Mouse (Mus musculus) thymus, adult 18-20 months (tissue): ENCODE results near the gene Zfp112.
"Not testable (repeated sequence)": the region's sequence is repeated elsewhere in the genome, so short reads cannot be mapped to it uniquely, and the experiment has no call there.

ENCODE experiments used
- DNase-seq, 2 experiments: peaks; one replicate each; pipeline ENCODE4 v3.0.0; 2022; ENCODE audit warnings: mixed read lengths in 2 of 2

Zfp112 gene

DNA sequence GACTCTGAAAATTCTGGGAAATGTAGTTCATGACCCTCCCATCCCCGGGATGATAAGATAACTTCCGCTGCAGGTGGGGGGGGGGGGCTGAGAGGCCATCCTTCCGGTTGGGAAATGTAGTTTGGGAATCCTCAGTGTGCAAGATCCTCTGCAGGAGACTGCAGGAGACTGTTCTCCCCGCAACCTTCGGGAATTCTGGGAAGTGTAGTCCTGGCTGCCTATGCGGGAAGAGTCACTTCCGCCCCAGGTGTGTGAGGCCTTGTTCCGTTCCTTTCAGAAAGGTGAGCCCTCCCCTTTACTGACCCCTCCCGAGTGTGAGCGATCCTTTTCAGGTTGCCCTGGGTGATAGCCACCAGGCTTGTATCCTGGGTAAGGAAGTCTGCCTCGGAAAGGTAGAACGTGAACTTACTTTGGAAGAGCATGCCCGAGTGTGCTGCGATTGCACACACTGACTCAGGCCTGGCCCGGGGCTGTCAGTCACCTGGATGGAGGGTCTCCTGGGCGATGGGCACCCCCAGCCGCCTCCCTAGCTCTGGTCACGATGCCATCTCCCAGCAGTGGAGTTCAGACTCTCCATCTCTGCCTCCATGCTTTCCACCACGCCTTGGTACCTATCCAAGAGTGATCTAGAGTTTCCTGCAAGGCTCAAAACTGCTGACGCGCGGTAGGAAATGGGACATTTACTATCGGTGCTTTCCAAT lies at the start of gene Zfp112:
Zfp112 (plus strand) TSS at position 159 of the 701 bp plus-strand sequence.
- DNase-seq: no peak

DNA sequence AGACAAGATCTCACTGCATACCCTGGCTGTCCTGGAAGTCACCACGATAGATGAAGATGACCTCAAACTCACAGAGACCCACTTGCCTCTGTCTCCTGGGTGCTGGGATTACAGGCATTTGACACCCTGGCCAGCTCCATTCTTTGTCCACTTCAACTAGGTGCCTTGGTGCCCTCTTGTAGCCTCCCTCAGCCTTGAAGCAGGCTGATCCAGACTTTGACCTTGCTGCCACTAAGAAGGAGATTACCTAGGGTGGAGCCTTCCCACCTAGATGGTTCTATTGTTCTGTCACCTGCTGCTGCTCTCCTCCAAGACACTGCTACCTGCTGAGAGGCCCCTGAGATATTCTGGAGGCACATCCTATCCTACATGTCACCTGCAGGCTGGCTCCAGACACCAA lies 37.7 kb upstream of the Zfp112 start:
- not testable (repeated sequence) for DNase-seq

DNA sequence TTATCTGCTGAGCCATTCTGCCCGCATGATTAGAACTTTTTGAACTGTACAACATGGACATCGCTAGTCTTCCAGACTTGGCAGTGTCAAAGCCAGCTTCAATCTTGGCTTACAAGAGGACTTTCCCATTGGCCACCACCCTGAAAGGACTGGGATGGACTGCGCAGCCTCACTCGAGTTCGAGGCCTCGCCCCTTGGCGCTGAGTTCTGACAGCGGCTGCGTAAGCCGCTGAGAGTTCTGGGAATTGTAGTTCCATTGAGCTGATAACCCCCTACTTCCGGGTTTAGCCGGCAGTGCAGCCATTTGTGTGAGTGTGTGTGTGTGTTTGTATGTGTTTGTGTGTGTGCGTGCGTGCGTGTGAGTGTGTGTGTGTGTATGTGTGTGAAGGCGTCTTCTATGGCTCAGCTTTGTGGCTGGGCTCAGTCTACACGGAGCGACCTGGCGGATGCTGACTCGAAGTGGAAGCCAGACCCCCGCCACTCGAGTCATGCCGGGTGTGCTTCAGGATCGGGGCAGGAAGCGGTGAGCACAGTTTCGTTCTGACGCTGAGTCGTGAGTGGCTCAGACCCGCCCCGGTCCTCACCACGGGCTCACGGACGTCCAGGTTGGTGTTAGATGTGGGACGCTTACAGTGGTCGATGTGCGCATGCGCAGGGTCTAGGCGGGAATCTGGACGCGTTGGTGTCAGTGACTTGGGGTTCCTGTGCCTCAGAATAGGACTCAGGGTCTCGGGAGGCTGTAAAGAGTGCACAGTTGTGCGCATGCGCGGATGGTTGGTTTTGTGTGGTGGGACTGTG lies 30.3 kb upstream of the Zfp112 start, which contains the start of gene Zfp180:
Zfp180 (plus strand) TSS at position 291 of the 798 bp plus-strand sequence.
- DNase-seq: peak; percentile 85 to 93

DNA sequence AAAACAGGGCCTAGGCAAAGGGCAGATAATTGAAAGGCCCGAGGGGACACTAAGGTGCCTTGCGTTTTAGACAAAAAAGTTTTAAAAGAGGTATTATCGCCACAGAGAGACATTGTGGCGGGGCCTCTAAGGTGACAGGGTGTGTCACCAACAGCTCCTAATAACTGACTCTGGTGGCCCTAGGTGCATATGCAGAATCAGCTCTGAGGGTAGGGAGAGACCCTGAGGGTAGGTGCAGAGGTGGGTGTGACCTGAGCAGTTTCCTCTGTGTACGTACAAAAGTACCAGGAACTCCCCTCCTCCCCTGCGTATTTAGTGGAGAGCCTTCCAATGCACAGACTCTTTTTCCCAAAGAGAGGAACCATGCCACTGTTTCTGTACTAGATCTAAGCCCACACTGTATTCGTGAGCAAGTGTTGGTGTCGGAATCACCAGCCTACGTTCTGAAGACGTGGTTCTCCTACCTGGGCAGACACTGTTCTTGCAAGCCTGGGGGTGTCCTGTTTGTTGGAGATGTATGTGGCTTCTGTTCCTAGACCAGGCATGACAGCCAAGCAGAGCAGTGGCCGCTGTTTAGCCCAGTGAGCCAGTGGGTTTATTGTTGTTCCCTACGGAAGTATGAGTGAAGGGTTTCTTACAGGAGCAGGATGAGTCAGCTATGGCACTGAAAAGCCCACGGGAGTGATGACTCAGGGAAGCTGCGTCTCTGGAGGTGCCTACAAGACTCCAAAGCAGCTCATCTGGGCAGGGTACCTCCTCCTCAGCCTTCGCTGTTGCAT lies 29.5 kb upstream of the Zfp112 start:
- peak in 1 of 2 experiments; percentile 28 for DNase-seq

DNA sequence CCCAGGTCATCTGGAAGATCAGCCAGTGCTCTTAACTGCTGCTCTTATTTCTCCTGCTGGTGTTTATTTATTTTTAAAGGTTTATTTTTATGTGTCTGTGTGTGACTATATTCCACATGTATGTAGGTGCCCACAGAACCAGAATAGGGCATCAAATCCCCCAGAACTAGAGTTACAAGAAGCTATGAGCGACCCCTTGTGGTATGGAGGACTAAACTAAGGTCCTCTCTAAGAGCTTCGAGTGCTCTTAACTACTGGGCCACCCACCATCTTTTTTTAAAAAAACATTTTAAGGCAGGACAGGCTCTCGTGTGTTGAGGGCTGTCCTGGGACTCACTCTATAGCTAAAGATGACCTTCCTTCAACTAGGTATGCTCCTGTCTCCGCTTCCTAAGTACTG lies 25.2 kb upstream of the Zfp112 start:
- DNase-seq: no peak

DNA sequence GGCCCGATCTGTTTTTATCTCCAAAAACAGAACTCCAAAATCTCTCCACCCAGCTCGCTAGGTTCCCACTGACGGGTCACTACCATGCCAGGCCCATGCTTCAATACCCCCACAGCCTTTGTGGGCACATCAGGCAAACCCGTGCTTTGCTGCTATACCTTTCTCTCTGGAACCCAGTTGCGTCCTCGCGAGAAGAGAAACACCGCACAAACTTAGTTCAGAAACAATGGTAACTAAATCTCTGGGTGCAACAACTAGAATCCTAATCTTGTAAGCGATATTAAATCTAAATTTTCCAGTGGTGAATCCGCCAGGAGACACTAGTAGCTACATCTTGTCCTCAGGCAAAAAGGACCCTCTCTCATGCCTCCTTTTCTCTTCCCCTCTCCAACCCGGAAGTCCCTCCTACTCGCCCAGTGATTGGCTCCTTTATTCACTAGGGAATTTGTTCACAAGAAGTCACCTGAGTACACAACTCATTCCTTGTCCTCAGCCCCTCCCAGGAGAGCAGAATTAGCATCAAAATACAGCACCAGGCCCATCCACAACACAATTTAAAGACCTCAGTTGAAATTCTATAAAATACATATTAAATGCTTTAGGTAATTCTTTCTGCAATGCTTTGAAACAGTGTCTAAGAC lies 24.5 kb upstream of the Zfp112 start:
- DNase-seq: no peak

DNA sequence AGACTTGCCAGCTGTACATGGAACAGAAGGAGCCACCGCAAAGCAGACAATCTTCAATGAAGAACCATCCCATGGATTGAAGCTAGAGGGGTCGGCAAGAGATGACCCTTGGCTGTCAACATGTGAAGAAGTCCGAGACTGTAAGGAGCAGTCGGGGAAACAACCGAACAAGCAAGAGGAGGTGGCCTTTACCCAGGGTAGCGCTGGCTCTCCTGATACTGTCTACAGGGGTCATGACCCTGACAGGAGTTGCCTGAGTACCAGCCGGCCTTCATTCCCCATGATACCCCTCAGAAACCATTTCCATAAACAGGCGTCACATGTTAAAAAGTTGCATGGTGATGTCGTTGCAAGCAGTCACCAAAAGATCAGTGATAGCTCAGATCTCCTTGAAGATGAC lies 7.7 kb upstream of the Zfp112 start:
- DNase-seq: no peak

DNA sequence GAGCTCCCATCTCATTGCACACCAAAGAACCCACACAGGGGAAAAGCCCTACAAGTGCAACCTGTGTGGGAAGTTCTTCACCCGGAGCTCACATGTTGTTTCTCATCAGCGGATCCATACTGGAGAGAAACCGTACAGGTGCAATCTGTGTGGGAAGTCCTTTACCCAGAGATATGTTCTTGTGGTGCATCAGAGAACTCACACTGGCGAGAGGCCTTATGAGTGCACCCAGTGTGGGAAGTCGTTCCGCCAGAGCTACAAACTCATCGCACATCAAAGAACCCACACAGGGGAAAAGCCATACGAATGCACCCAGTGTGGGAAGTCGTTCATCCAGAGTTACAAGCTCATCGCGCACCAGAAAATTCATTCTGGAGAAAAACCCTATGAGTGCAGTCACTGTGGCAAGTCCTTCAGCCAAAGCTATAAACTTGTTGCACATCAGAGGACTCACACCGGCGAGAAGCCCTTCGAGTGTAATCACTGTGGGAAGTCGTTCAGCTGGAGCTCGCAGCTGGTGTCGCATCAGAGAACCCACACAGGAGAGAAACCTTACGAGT lies 6.9 kb upstream of the Zfp112 start:
- DNase-seq: no peak

DNA sequence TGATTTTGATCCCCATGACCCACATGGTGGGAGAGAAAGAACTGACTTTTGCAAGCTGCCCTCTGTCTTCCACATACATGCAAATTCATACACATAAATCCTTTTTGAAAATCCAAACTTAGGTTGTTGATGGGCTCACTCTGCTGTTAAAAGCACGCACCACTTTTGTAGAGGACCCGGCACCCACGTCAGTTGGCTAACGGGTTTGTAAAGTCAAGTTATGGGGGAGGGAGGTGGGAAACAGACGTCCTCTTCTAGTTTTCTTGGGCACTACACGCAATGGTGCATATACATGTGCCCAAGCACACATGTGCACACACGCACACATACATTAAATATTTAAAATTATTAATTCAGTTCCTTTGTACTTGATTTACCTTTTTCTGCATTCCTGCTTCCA lies 1.3 kb upstream of the Zfp112 start:
- no peak for DNase-seq

DNA sequence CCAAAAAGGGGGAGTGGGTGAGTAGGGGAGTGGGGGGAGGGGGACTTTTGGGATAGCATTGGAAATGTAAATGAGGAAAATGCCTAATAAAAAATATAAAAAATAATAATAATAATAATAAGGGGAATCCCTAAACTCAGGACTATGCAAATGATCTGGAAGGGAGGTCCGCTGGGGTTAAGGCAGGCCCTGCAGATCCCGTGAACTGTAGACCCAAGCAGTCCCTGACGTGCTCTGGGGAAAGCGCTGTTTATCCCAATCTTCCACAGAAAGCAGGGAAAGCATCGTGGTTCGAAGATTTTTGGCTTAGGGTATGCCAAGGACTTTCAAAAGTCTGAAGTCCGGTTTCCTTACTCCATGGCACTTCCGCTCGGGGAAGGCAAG lies 350 bp upstream of the Zfp112 start:
- no peak for DNase-seq

DNA sequence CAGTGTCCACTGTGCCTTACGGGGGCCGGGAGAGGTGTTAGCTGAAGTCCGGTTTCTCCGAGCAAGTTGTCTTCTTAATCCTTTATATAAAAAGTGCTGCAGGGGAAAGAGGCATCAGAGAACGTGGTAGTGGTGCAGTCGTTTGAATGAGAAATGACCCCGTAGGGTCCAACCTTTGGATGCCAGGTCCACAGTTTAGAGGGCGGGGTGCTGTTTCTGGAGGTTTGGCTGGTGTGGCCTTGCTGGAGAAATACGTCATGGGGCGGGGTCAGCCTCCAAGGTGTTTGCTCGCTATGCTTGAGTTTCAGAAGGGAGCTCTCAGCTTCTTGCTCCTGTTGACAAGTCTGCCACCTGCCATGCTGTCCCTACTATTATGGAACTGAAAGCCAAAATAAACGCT lies 887 bp downstream of the Zfp112 start:
- DNase-seq: no peak

DNA sequence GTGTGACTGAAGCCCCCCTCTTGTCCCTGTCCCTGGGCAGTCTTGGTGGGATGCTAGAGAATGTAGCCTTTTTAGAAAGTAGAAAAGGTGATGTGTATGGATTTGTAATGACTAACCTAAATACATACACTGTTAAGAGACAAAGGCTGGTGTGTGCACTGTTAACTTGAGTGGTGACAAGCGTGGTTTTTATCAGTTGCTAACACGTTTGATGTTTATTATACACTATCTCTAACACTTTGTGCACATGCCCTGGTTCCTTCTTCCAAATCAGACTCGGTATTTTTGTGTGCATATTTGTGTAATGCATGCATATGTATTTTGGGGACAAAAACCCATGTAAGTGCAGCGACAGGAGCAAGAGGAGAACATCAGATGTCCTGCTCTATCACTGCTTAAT lies 4.5 kb downstream of the Zfp112 start:
- DNase-seq: no peak

DNA sequence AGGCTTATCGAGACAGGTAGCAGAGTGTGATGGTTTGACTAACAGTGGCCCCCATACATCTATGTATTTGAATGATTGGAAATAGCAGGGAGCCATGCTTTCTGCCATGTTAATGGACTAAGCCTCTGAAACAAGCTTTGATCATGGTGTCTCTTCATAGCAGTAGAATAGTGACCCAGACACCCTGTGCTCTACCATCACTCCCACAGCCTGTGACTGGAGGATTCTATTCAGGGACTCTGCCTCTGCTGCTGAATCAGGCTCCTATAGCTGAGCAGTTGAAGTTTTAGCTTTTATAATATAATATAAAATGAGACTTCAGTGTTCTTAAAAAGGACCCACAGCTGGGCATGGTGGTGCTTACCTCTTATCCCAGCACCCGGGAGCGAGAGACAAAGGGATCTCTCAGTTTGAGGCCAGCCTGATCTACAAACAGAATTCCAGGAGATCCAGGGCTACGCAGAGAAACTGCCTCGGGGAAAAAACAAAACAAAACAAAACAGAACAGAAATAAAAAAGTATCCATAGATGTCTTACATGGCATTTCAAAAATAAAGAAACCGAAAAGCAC lies 21.4 kb downstream of the Zfp112 start:
- DNase-seq: no peak

DNA sequence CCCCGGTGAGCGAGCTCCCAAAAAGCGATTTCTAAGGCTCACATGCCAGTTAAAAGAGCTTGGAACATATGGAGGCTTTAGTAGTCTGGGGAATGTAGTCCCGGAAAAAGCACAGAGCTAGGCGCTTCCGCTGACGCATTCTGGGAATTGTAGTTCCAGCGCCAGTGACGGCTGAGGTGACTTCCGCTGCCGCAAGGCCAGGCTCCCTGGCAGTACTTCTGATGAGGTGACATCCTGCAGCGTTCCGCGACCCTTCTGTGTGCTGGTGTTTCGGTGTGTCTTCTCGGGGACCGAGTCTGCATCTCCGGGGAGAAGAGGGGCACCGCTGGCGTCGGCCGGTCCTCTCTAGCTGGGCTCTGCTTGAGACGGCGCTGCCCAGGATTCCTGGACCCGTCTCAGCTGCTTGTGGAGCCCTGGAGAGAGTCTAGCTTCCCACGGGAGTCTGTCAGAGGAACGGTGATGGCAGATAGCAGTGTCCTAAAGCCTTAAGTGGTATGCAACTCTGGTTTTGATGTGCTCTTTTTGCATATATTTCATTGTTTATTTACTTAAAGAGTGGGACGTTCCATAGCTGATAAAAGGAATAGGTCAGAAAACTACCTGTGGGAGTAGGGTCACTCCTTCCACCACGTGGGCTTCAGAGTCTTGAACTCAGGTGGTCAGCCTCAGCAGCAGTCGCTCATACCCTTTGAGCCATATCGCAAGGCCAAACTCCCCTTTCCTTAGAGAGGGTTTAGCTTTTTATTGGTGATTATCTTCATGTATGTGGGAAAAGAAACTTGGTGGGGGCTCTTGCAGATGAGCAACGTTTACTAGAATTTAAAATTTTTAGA lies 22.1 kb downstream of the Zfp112 start, which contains the start of gene Zfp235:
Zfp235 (plus strand) TSS at position 174 of the 833 bp plus-strand sequence.
- DNase-seq: peak; percentile 77 to 85

DNA sequence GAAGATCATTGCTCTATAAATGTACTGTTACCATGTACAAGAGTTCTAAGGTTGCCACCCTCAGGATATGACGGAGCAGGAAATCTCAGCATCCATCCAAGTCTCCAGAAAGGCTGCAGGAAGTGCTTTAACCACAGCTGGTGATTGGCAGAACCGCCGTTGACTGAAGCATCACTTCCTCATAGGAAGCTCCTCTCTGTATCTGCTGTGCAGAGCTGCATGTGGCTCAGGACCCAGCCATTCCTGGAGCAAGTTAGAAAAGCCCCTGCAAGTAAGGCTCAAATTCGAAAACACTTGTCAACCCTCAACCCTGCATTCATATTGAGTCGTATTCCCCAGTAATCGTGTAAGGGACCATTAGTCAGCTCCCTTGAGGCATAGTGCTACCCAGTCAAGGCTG lies 30.5 kb downstream of the Zfp112 start:
- no peak for DNase-seq

DNA sequence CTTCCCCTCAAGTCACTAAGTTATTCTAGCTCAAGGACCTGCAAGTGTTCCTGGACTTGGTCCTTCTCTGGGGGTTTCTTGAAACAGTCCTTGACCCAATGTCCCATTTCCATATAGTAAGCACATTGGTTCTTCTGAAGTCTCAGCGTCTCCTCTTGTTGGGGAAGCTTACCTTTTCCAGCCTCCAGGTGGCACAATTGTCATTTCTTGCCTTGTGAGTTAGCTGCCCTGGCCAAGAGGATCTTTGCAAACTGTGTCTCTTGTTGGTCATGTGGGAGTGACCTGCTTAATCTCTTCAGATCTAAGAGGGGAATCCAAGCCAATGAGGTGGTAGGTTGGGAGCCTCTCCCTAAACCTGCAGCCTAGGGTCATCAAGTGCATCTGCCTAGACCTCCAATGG lies 41.2 kb downstream of the Zfp112 start:
- no peak for DNase-seq

DNA sequence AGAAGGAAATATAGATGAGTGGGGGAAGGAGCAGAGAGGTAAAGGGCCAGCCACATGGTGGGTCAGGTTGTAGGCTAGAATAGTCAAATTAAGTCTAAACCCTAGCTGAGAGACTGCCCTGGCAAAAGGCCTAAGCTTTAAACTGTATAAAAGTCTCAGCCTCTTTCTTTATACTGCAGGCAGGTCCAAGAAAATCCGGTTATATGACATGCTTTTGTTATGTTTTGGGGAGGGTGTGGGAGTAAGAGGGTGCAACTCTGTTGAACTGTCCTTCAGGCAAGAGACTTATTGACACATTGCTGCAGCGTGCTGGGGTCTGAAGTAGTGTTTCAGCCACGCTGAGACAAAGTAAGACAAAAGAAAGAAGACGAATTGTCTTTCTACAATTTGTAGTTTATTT lies 60.1 kb downstream of the Zfp112 start:
- DNase-seq: no peak

DNA sequence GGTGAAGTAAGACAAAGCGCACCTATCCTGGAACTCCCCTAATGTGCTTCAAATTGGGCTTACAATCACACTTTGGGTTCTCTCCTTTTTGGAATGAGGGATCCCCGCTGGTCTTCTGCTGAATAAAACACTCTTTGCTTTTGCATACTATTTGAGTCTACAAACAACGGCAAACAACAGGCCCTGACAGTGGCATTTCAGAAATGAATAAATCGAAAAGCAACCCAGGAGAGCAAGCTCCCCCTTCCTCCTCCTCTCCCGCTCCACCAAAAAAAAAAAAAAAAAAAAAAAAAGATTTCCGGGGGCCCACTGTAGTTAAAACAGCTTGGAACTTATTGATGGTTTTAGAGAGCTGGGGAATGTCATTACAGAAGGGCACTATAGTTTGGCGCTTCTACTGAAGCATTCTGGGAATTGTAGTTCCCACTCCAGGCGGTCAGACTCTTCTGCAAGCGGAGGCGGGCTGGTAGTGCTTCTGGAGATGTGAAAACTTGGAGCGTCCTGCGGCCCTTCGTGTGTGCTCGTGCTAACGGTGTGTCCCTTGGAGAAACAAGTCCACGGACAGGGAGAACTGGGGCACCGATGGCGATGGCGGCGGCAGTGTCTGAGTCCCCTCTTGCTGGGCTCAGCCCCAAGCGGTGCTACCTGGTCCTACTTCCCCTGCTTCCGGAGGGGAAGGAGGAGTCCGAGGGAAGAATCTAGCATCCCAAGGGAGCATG lies 62.7 kb downstream of the Zfp112 start, which contains the start of gene Zfp114:
Zfp114 (plus strand) TSS at position 443 of the 719 bp plus-strand sequence.
- peak in 1 of 2 experiments; percentile 24 for DNase-seq

DNA sequence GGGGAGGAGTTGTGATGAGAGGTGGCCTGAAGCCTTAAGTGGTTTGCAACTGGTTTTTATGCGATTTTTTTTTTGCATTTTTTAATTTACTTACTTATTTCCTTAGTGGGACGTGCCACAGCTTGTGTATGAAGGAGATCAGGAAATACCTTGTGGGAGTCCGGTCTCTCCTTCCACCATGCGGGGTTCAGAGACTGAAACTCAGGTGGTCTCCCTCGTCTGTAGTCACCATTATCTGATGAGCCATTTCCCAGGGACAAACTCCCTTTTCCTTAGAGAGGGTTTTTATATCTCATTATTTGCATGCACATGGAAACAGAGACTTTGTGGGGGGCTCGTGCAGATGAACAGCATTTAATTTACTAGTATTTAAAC lies 63.2 kb downstream of the Zfp112 start:
- DNase-seq: no peak
